Mouse (Mus musculus): ENCODE measurements around the gene Abi3.

DNA sequence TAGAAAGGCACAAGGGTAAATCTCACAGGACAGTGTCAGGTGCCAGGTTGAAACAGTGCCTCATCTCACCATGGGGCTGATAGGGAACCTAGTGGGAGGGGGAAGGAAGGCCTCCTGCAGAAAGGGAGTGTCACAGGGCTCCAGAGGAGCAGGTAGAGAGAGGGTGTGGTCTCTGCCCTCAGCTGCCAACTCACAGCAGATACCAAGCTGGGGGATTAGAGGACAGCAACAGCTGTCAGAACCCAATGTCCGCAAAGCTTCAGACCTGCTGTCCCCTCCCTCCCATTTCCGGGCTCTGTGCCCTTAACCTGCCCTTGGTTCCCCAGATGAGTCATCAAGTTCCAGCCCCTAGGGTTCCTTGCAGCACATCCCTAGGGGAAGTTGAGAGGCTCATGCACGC, 36.7 kb downstream of the Abi3 start:
- no peak for TF ChIP-seq CTCF (IDR thresholded peaks at IDR 0.05; ENCODE audit: borderline replicate concordance, extremely low read depth, insufficient read depth, insufficient read length)
- no peak for TF ChIP-seq POLR2A (IDR thresholded peaks at IDR 0.05; ENCODE audit: borderline replicate concordance, extremely low read depth, insufficient read depth, insufficient read length, poor library complexity, severe bottlenecking)
